Mouse (Mus musculus) heart, embryonic 14.5 days (tissue): ENCODE data around the gene Nub1. TPM values are rescaled to one million over a fixed set of nuclear protein-coding genes. Genes with fewer than 3 reads are reported as not detected.
A peak's percentile ranks its signal among the peaks of the same experiment; 100 is the strongest.

Experiments used
- ATAC-seq: fragments of 200-750 bp; cut with Nextera tagmentation; 2 replicates; pipeline ENCODE4 v1.8.0; 2017; ENCODE audit warnings: low read depth, moderate TSS enrichment; ENCODE audit not compliant: insufficient number of reproducible peaks, insufficient read depth, low FRiP score
- H3K27ac ChIP-seq, 2 experiments: fragments of 200-500 bp in 1 of 2; fragments of 300-500 bp in 1 of 2; sonication (generic) in 1 of 2; replicated peaks in 1 of 2; 2 replicates each; pipeline ENCODE4 v1.5.1; 2012 to 2014; ENCODE audit warnings: low read depth in 2 of 2, low read length in 2 of 2, control low read depth in 1 of 2, mild to moderate bottlenecking in 1 of 2, mixed read lengths in 1 of 2; ENCODE audit not compliant: control insufficient read depth in 1 of 2, insufficient read depth in 1 of 2
- H3K27me3 ChIP-seq: fragments of 300-500 bp; sonication (generic); 2 replicates; pipeline ENCODE4 v1.6.1; 2014; ENCODE audit warnings: mild to moderate bottlenecking, low read length, control low read depth; ENCODE audit not compliant: control insufficient read depth, insufficient read depth
- H3K36me3 ChIP-seq: fragments of 300-500 bp; sonication (generic); 2 replicates; pipeline ENCODE4 v1.6.1; 2014; ENCODE audit warnings: mild to moderate bottlenecking, control low read depth, low read length, mixed read lengths; ENCODE audit not compliant: control insufficient read depth, insufficient read depth
- H3K4me1 ChIP-seq, 2 experiments: fragments of 200-500 bp in 1 of 2; fragments of 300-500 bp in 1 of 2; sonication (generic) in 1 of 2; 2 replicates each; pipeline ENCODE4 v1.6.1; 2012 to 2014; ENCODE audit warnings: low read length in 2 of 2, control low read depth in 1 of 2, mixed read lengths in 1 of 2; ENCODE audit not compliant: control insufficient read depth in 2 of 2, insufficient read depth in 2 of 2
- H3K4me2 ChIP-seq: fragments of 300-500 bp; sonication (generic); 2 replicates; pipeline ENCODE4 v1.6.1; 2014; ENCODE audit warnings: mild to moderate bottlenecking, low read length
- H3K4me3 ChIP-seq, 2 experiments: fragments of 200-500 bp in 1 of 2; fragments of 300-500 bp in 1 of 2; sonication (generic) in 1 of 2; 2 replicates each; pipeline ENCODE4 v1.5.1; 2012 to 2014; ENCODE audit warnings: low read length in 2 of 2, mild to moderate bottlenecking in 2 of 2, control low read depth in 1 of 2, low read depth in 1 of 2, moderate library complexity in 1 of 2; ENCODE audit not compliant: control insufficient read depth in 1 of 2, insufficient read depth in 1 of 2
- H3K9ac ChIP-seq: fragments of 300-500 bp; sonication (generic); 2 replicates; pipeline ENCODE4 v1.6.1; 2014; ENCODE audit warnings: mild to moderate bottlenecking, low read length
- H3K9me3 ChIP-seq: fragments of 300-500 bp; sonication (generic); 2 replicates; pipeline ENCODE4 v1.6.1; 2016; ENCODE audit warnings: low read length, control low read depth; ENCODE audit not compliant: control insufficient read depth
- WGBS: fragments of 180-500 bp; shearing (Covaris S2); extraction: QIAGEN DNeasy Blood & Tissue Kit; methylation state at CpG from one replicate; pipeline ENCODE4 v1.1.7; 2014; 5-methylcytosine and 5-hydroxymethylcytosine counted together
- polyA plus RNA-seq: library from polyadenylated mRNA; unstranded; fragments of >200 nt; fragmentation: Nextera tagmentation; extraction: Ambion mirVana; gene quantifications from 2 replicates; pipeline ENCODE4 v1.2.1, GENCODE M21; 2014

Gene Nub1
- polyA plus RNA-seq, 1 experiment from 2014 or later: 28.0 TPM

GRCm38 (mm10) chr5:24723527-24724269 is 38.4 kb downstream of the Nub1 start:
- no peak for ATAC-seq
- H3K27me3 ChIP-seq: no peaks in the 10 kb centered on the region
- no peak overlapping the region for H3K27ac ChIP-seq
- WGBS: 69% methylated on average over 11 of the region's 11 CpGs
- no peak overlapping the region for H3K9ac ChIP-seq
- no peak overlapping the region for H3K4me3 ChIP-seq
- H3K9me3 ChIP-seq: no peaks in the 10 kb centered on the region
- H3K4me1 ChIP-seq: peaks cover 17 to 24% of the 10 kb centered on the region in 2 experiments
- H3K4me2 ChIP-seq: no peak overlapping the region
- no peaks in the 10 kb centered on the region for H3K36me3 ChIP-seq

DNA sequence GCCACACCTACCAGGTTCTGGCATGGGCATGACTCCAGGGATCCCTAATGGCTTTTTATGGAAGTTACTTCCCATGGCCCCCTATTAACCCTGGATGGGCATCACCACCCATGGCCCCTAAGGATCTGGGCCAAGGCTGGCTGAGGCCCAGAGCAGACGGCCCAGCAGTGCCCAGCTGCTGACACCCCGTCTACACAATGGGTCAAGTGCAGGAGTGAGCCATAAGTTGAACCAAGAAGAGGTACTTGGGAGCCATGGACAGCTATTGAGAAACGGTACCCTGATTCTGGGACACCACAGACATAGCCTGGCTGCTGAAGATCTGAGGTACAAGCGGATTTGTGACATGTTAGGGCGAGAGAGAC is 38.9 kb downstream of the Nub1 start:
- H3K4me3 ChIP-seq: no peak overlapping the region
- WGBS: 72% methylated on average over 5 of the region's 5 CpGs
- H3K4me2 ChIP-seq: no peak overlapping the region
- peak overlapping the region; percentile 40 to 61; a peak in 3 of 4 replicates for H3K27ac ChIP-seq
- peaks cover 17 to 24% of the 10 kb centered on the region in 2 experiments for H3K4me1 ChIP-seq
- H3K9me3 ChIP-seq: no peaks in the 10 kb centered on the region
- peaks cover 2% of the 10 kb centered on the region for H3K27me3 ChIP-seq
- ATAC-seq: no peak
- 0 out of 2 replicates have a peak overlapping the region, but pooled peaks have one; percentile 16 for H3K9ac ChIP-seq
- no peaks in the 10 kb centered on the region for H3K36me3 ChIP-seq

DNA sequence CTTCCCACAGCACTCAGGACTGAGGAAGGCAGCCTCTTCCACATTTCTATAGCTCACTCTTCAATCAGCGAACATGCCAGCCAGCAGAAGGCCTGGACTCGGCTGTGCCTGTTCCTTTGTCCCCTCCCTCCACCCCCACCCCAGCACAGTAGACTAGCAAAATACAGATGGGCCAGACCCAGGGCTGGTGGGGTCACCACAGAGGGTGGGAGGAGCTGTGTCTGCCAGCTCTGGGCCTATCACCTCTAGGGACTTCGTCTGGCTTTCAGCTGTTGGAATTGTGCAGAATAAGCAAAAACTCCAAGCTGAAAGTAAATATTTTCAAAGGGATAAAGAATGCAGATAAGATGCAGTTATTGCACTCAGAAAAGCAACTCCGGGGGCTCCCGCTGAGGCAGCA is 39.5 kb downstream of the Nub1 start:
- no peak overlapping the region for H3K4me2 ChIP-seq
- peak overlapping the region; percentile 40 to 61; a peak in 3 of 4 replicates for H3K27ac ChIP-seq
- H3K9me3 ChIP-seq: no peaks in the 10 kb centered on the region
- peak; percentile 49; the same call in 1 of the 2 replicates for ATAC-seq
- no peak overlapping the region for H3K4me3 ChIP-seq
- H3K36me3 ChIP-seq: no peaks in the 10 kb centered on the region
- WGBS: 38% methylated on average over 5 of the region's 5 CpGs
- peaks cover 17 to 25% of the 10 kb centered on the region in 2 experiments for H3K4me1 ChIP-seq
- H3K27me3 ChIP-seq: peaks cover 7% of the 10 kb centered on the region
- H3K9ac ChIP-seq: 0 out of 2 replicates have a peak overlapping the region, but pooled peaks have one; percentile 16

- ATAC-seq: no peak
- Histone ChIP-seq H3K27ac (0 out of 4 replicates have a peak overlapping the region, but pooled peaks of 1 of the 2 experiments have one; percentile 61), H3K27me3 (peaks cover 7% of the 10 kb centered on the region), H3K9me3 (no peaks in the 10 kb centered on the region), H3K4me3 (no peak overlapping the region), H3K36me3 (no peaks in the 10 kb centered on the region), H3K4me1 (peaks cover 17 to 35% of the 10 kb centered on the region in 2 experiments), H3K9ac (no peak overlapping the region), H3K4me2 (no peak overlapping the region)
- whole genome bisulfite sequencing: 45% methylated on average over 6 of the region's 6 CpGs
These were observed 40.6 kb downstream of the Nub1 start for GRCm38 (mm10) chr5:24725897-24726296.

GRCm38 (mm10) chr5:24726901-24727836 is 41.8 kb downstream of the Nub1 start:
- Histone ChIP-seq H3K27me3 (peaks cover 13% of the 10 kb centered on the region), H3K27ac (no peak overlapping the region), H3K4me2 (no peak overlapping the region), H3K9ac (no peak overlapping the region), H3K4me3 (no peak overlapping the region), H3K36me3 (no peaks in the 10 kb centered on the region), H3K4me1 (peaks cover 17 to 41% of the 10 kb centered on the region in 2 experiments), H3K9me3 (no peaks in the 10 kb centered on the region)
- WGBS: 57% methylated on average over 12 of the region's 12 CpGs
- no peak for ATAC-seq

DNA sequence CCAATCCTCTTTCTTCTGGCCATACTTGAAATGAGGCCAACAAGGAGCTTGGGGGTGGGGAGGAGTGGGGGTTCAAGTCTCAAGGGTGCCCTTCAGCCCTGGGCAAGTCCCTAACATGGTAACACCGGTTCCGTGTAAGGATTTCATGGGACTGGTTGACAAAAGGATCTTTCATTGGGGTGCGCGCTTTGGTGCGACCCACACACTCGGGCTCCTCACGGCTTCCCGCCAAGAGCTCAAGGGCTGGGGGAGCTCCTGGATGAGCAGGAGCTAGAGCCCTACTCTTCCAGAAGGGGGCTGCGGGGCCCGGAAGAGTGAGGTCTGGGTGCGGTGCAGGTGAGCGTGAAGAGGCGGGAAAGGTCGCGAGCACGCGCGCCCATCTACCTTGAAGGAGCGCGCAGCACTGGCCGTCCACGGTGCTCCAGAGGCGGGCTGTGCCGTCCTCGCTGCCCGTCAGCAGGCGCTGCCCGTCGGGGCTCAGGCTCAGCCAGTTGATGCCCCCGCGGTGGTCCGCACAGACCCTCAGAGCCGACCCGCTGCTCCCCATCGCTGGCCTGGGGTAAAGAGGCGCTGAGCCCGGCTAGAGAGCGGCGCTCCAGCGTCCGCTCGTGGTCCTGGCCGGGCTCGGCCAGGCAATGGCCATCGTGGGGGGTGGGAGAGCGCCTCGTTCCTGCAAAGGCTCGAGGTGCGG is 44.6 kb downstream of the Nub1 start:
- ATAC-seq: no peak
- H3K4me1 ChIP-seq: peaks cover 16 to 40% of the 10 kb centered on the region in 2 experiments

GRCm38 (mm10) chr5:24730488-24730871 is 45.1 kb downstream of the Nub1 start, which contains the start of gene Wdr86:
Gene Wdr86 (minus strand): TSS chr5:24730727.
- H3K9ac ChIP-seq: peak within 1 kb of the TSS; percentile 69
- no peaks in the 10 kb centered on the region for H3K9me3 ChIP-seq
- H3K27ac ChIP-seq: no peak within 1 kb of the TSS; a peak in 1 of 4 replicates
- H3K4me1 ChIP-seq: peaks cover 13 to 34% of the 10 kb centered on the region in 2 experiments
- H3K36me3 ChIP-seq: no peaks in the 10 kb centered on the region
- H3K27me3 ChIP-seq: peaks cover 13% of the 10 kb centered on the region
- under 1% methylated on average over 23 of the region's 23 CpGs for WGBS
- peak within 1 kb of the TSS; percentile 43 to 48 for H3K4me3 ChIP-seq
- peak within 1 kb of the TSS; percentile 66 for H3K4me2 ChIP-seq
- no peak; the same call in 1 of the 2 replicates for ATAC-seq

More for the DNA sequence above, 44.6 kb downstream of the Nub1 start:
- Histone ChIP-seq H3K4me3 (peak overlapping the region; percentile 43 to 48), H3K27me3 (peaks cover 13% of the 10 kb centered on the region), H3K4me2 (peak overlapping the region; percentile 66), H3K9me3 (no peaks in the 10 kb centered on the region), H3K27ac (no peak overlapping the region), H3K9ac (peak overlapping the region; percentile 69), H3K36me3 (no peaks in the 10 kb centered on the region)
- WGBS: 1% methylated on average over 49 of the region's 49 CpGs
